Mouse (Mus musculus) embryonic facial prominence, embryonic 13.5 days (tissue): ENCODE results near the gene Gm11983. TPM values are rescaled to one million over a fixed set of nuclear protein-coding genes. Genes with fewer than 3 reads are reported as not detected.
"Not testable (repeated sequence)": the region's sequence is repeated elsewhere in the genome, so short reads cannot be mapped to it uniquely, and the experiment has no call there.

Experiments
- ATAC-seq: fragments of 200-750 bp; cut with Nextera tagmentation; 2 replicates; pipeline ENCODE4 v1.8.0; 2017; ENCODE audit warnings: low read depth; ENCODE audit not compliant: insufficient number of reproducible peaks, insufficient read depth, low FRiP score, low TSS enrichment
- H3K27ac ChIP-seq: fragments of 300-500 bp; sonication (generic); 2 replicates; pipeline ENCODE4 v1.5.1; 2015; ENCODE audit warnings: moderate library complexity, mild to moderate bottlenecking, inconsistent platforms
- H3K27me3 ChIP-seq: fragments of 300-500 bp; sonication (generic); 2 replicates; pipeline ENCODE4 v1.6.1; 2015; ENCODE audit warnings: mild to moderate bottlenecking, inconsistent platforms
- H3K36me3 ChIP-seq: fragments of 300-500 bp; sonication (generic); 2 replicates; pipeline ENCODE4 v1.6.1; 2015; ENCODE audit warnings: mild to moderate bottlenecking, inconsistent platforms
- H3K4me1 ChIP-seq: fragments of 300-500 bp; sonication (generic); 2 replicates; pipeline ENCODE4 v1.6.1; 2015; ENCODE audit warnings: inconsistent platforms
- H3K4me2 ChIP-seq: fragments of 300-500 bp; sonication (generic); 2 replicates; pipeline ENCODE4 v1.6.1; 2015; ENCODE audit warnings: moderate library complexity, mild to moderate bottlenecking, inconsistent platforms
- H3K4me3 ChIP-seq: fragments of 300-500 bp; sonication (generic); 2 replicates; pipeline ENCODE4 v1.5.1; 2015; ENCODE audit warnings: mild to moderate bottlenecking, inconsistent platforms
- H3K9ac ChIP-seq: fragments of 300-500 bp; sonication (generic); 2 replicates; pipeline ENCODE4 v1.6.1; 2015; ENCODE audit warnings: mild to moderate bottlenecking, inconsistent platforms
- H3K9me3 ChIP-seq: fragments of 300-500 bp; sonication (generic); 2 replicates; pipeline ENCODE4 v1.6.1; 2016; ENCODE audit warnings: inconsistent platforms
- WGBS: fragments of 180-500 bp; shearing (Covaris S2); methylation state at CpG from one replicate; pipeline ENCODE4 v1.1.7; 2015; ENCODE audit warnings: mixed read lengths; 5-methylcytosine and 5-hydroxymethylcytosine counted together
- polyA plus RNA-seq: library from polyadenylated mRNA; unstranded; fragments of >200 nt; fragmentation: Nextera tagmentation; extraction: Ambion mirVana; gene quantifications from 2 replicates; pipeline ENCODE4 v1.2.1, GENCODE M21; 2015

Gene Gm11983
- not detected in 2 replicates for polyA plus RNA-seq

DNA sequence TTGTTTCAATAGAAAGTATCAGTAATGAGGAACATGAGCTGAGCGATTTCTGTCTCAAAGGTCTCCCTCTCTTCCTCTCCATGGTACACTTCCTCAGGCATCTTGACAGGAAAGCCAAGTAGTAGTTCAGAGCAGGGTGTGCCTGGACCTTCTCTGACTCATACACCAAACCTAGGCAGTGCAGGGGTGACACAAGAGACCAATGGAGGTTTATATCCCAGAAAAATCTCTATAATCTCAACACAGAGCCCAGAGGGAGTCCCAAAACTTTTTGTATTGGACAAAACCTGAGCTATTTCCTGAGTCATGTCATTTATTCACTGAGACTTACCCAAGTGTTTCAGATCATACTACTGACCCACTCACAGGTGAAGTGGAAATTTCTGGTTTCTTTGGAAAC lies at the start of gene Gm11983:
TSS of gene Gm11983 (minus strand) at position 101 of the 400 bp plus-strand sequence.
- H3K4me1 ChIP-seq, result no peaks in the 10 kb centered on the region
- H3K9me3 ChIP-seq, result no peaks in the 10 kb centered on the region
- ATAC-seq, result no peak
- no peak within 1 kb of the TSS for H3K27ac ChIP-seq
- no peak within 1 kb of the TSS for H3K4me3 ChIP-seq
- H3K9ac ChIP-seq, result no peak within 1 kb of the TSS
- no peak within 1 kb of the TSS for H3K4me2 ChIP-seq
- no peaks in the 10 kb centered on the region for H3K36me3 ChIP-seq
- 88% methylated on average over 1 of the region's 1 CpGs for WGBS
- H3K27me3 ChIP-seq, result no peaks in the 10 kb centered on the region

DNA sequence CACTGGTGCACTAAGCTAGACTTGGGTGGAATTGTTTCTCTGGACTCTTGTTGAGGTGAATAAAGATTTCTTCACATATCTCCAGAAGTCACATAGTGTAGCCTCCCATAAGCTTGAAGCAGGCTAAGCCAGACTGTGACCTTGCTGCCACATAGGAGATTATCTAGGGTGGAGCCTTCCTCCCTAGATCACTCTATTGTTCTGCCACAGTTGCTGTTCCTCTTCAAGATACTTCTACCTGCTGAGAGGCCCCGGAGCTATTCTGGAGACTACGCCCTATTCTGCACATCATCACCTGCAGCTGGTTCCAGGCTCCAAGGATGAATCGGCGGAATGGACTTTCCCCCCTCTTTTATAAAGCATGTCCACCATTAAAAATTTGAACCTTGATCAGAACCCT lies 45.6 kb upstream of the Gm11983 start:
- ATAC-seq, H3K27ac ChIP-seq, H3K36me3 ChIP-seq, H3K4me2 ChIP-seq, H3K27me3 ChIP-seq, H3K9ac ChIP-seq, H3K9me3 ChIP-seq, H3K4me3 ChIP-seq, H3K4me1 ChIP-seq: not testable (repeated sequence)
- WGBS, result 94% methylated on average over 4 of the region's 4 CpGs

DNA sequence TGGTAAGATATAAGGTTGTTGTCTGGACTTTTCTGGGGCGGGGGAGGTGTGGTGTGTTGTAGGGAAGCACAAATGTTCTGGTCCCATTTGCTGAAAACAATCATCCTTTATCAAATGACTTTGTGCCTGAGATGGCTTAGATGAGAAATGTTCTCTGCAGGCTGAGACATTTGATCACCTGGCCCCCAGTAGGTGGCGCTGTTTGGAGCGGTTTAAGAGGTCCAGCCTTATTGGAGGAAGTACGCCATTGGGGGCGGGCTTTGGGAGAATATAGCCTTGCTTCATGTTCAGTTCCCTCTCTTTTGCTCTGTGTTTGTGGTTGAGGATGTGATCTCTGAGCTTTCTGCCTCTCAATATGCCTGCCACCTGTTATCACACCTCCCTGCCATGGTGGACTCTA lies 44.2 kb upstream of the Gm11983 start:
- Histone ChIP-seq H3K4me1 (no peaks in the 10 kb centered on the region), H3K36me3 (no peaks in the 10 kb centered on the region), H3K9ac (no peak overlapping the region), H3K27ac (no peak overlapping the region), H3K4me2 (no peak overlapping the region), H3K4me3 (no peak overlapping the region), H3K9me3 (0 out of 2 replicates have a peak, but pooled peaks cover 5% of the 10 kb centered on the region), H3K27me3 (no peaks in the 10 kb centered on the region)
- WGBS, result 56% methylated on average over 5 of the region's 5 CpGs
- ATAC-seq, result no peak

GRCm38 (mm10) chr11:6877740-6878139 lies 40.3 kb upstream of the Gm11983 start:
- no peak for ATAC-seq
- Histone ChIP-seq H3K4me3 (no peak overlapping the region), H3K27ac (no peak overlapping the region), H3K4me1 (no peaks in the 10 kb centered on the region), H3K27me3 (no peaks in the 10 kb centered on the region), H3K36me3 (no peaks in the 10 kb centered on the region), H3K9ac (no peak overlapping the region), H3K9me3 (0 out of 2 replicates have a peak, but pooled peaks cover 5% of the 10 kb centered on the region), H3K4me2 (no peak overlapping the region)
- WGBS, result 71% methylated on average over 6 of the region's 6 CpGs

- ATAC-seq, result no peak
- Histone ChIP-seq H3K9ac (no peak overlapping the region), H3K4me3 (no peak overlapping the region), H3K9me3 (no peaks in the 10 kb centered on the region), H3K4me2 (no peak overlapping the region), H3K36me3 (no peaks in the 10 kb centered on the region), H3K4me1 (no peaks in the 10 kb centered on the region), H3K27ac (no peak overlapping the region), H3K27me3 (no peaks in the 10 kb centered on the region)
- WGBS, result 78% methylated on average over 1 of the region's 1 CpGs
Observed at GRCm38 (mm10) chr11:6870947-6871346, 33.5 kb upstream of the Gm11983 start.

- Histone ChIP-seq H3K9me3 (no peaks in the 10 kb centered on the region), H3K4me1 (no peaks in the 10 kb centered on the region; the same call in 1 of the 2 replicates), H3K9ac (no peak overlapping the region), H3K36me3 (no peaks in the 10 kb centered on the region), H3K27me3 (no peaks in the 10 kb centered on the region), H3K4me3 (no peak overlapping the region), H3K27ac (no peak overlapping the region), H3K4me2 (no peak overlapping the region)
- no peak for ATAC-seq
- 76% methylated on average over 3 of the region's 3 CpGs for WGBS
Observed at GRCm38 (mm10) chr11:6865536-6865935, 28.1 kb upstream of the Gm11983 start.

- no peak overlapping the region for H3K27ac ChIP-seq
- H3K27me3 ChIP-seq, result no peaks in the 10 kb centered on the region
- no peak overlapping the region for H3K4me3 ChIP-seq
- H3K4me1 ChIP-seq, result no peaks in the 10 kb centered on the region; the same call in 1 of the 2 replicates
- WGBS, result 82% methylated on average over 3 of the region's 3 CpGs
- no peaks in the 10 kb centered on the region for H3K9me3 ChIP-seq
- no peak overlapping the region for H3K9ac ChIP-seq
- no peak overlapping the region for H3K4me2 ChIP-seq
- ATAC-seq, result no peak
- no peaks in the 10 kb centered on the region for H3K36me3 ChIP-seq
Observed at GRCm38 (mm10) chr11:6862185-6862584, 24.7 kb upstream of the Gm11983 start.

- 46% methylated on average over 11 of the region's 11 CpGs for WGBS
- Histone ChIP-seq H3K27me3 (no peaks in the 10 kb centered on the region), H3K36me3 (no peaks in the 10 kb centered on the region), H3K4me1 (no peaks in the 10 kb centered on the region; the same call in 1 of the 2 replicates), H3K4me2 (no peak overlapping the region), H3K9me3 (no peaks in the 10 kb centered on the region), H3K27ac (no peak overlapping the region), H3K4me3 (no peak overlapping the region), H3K9ac (no peak overlapping the region)
- ATAC-seq, result no peak
Observed at GRCm38 (mm10) chr11:6859898-6860858, 22.7 kb upstream of the Gm11983 start.

GRCm38 (mm10) chr11:6859096-6859495 lies 21.6 kb upstream of the Gm11983 start:
- ATAC-seq, result no peak

GRCm38 (mm10) chr11:6855942-6856341 lies 18.5 kb upstream of the Gm11983 start:
- H3K4me3 ChIP-seq, result no peak overlapping the region
- WGBS, result 78% methylated on average over 3 of the region's 3 CpGs
- H3K4me1 ChIP-seq, result no peaks in the 10 kb centered on the region
- H3K27ac ChIP-seq, result no peak overlapping the region
- H3K4me2 ChIP-seq, result no peak overlapping the region
- H3K36me3 ChIP-seq, result no peaks in the 10 kb centered on the region
- no peak for ATAC-seq
- peaks cover 5% of the 10 kb centered on the region; the same call in 1 of the 2 replicates for H3K9me3 ChIP-seq
- H3K27me3 ChIP-seq, result no peaks in the 10 kb centered on the region
- no peak overlapping the region for H3K9ac ChIP-seq

More at GRCm38 (mm10) chr11:6859096-6859495, 21.6 kb upstream of the Gm11983 start:
- Histone ChIP-seq H3K9me3 (no peaks in the 10 kb centered on the region), H3K4me1 (no peaks in the 10 kb centered on the region; the same call in 1 of the 2 replicates), H3K27me3 (no peaks in the 10 kb centered on the region), H3K9ac (no peak overlapping the region), H3K36me3 (no peaks in the 10 kb centered on the region), H3K4me3 (no peak overlapping the region), H3K27ac (no peak overlapping the region), H3K4me2 (no peak overlapping the region)
- 88% methylated on average over 8 of the region's 8 CpGs for WGBS

DNA sequence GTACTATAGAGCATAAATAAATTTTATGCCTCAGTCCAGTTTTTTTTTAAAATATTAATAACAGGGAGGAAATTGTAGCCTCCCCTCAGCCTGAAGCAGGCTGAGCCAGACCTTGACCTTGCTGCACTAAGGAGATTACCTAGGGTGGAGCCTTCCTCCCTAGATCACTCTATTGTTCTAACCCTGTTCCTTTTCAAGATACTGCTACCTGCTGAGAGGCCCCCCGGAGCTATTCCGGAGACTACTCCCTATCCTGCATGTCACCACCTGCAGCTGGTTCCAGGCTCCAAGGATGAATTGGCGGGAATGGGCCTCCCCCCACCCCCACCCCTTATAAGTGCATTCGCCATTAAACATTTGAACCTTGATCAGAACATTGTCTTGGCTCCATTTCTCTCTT lies 15.9 kb upstream of the Gm11983 start:
- H3K4me2 ChIP-seq, H3K36me3 ChIP-seq, H3K9ac ChIP-seq, H3K27ac ChIP-seq, H3K4me3 ChIP-seq, ATAC-seq, H3K27me3 ChIP-seq, H3K9me3 ChIP-seq, H3K4me1 ChIP-seq: not testable (repeated sequence)
- WGBS, result 80% methylated on average over 4 of the region's 4 CpGs

- H3K27ac ChIP-seq, result no peak overlapping the region
- H3K9ac ChIP-seq, result no peak overlapping the region
- no peaks in the 10 kb centered on the region for H3K9me3 ChIP-seq
- H3K4me3 ChIP-seq, result no peak overlapping the region
- H3K27me3 ChIP-seq, result no peaks in the 10 kb centered on the region
- WGBS, result 76% methylated on average over 2 of the region's 2 CpGs
- no peak overlapping the region for H3K4me2 ChIP-seq
- H3K36me3 ChIP-seq, result no peaks in the 10 kb centered on the region
- no peak for ATAC-seq
- H3K4me1 ChIP-seq, result no peaks in the 10 kb centered on the region
Observed at GRCm38 (mm10) chr11:6843831-6844230, 6.4 kb upstream of the Gm11983 start.
